Mouse (Mus musculus) intestine, embryonic 14.5 days (tissue): Measurements from ENCODE around the gene Abhd10. TPM values are rescaled to one million over a fixed set of nuclear protein-coding genes. Genes with fewer than 3 reads are reported as not detected.

Experiments
- ATAC-seq: fragments of 200-750 bp; cut with Nextera tagmentation; replicated peaks from 2 replicates; pipeline ENCODE4 v1.8.0; 2017; ENCODE audit warnings: low read depth, moderate number of reproducible peaks, moderate TSS enrichment, moderate library complexity; ENCODE audit not compliant: low FRiP score, low TSS enrichment
- DNase-seq: peaks from one replicate; pipeline ENCODE4 v3.0.0-alpha.2; 2018; ENCODE audit warnings: low spot score
- H3K27ac ChIP-seq: fragments of 300-500 bp; sonication (generic); 2 replicates; pipeline ENCODE4 v1.5.1; 2014; ENCODE audit warnings: low read depth, mild to moderate bottlenecking, control low read depth
- H3K27me3 ChIP-seq: fragments of 300-500 bp; sonication (generic); replicated peaks from 2 replicates; pipeline ENCODE4 v1.6.1; 2014; ENCODE audit warnings: low read length, control low read depth; ENCODE audit not compliant: control insufficient read depth, insufficient read depth
- H3K36me3 ChIP-seq: fragments of 300-500 bp; sonication (generic); 2 replicates; pipeline ENCODE4 v1.6.1; 2014; ENCODE audit warnings: low read length, control low read depth; ENCODE audit not compliant: control insufficient read depth, insufficient read depth
- H3K4me1 ChIP-seq: fragments of 300-500 bp; sonication (generic); replicated peaks from 2 replicates; pipeline ENCODE4 v1.6.1; 2014; ENCODE audit warnings: low read length, control low read depth, mixed read lengths; ENCODE audit not compliant: control insufficient read depth, insufficient read depth
- H3K4me2 ChIP-seq: fragments of 300-500 bp; sonication (generic); 2 replicates; pipeline ENCODE4 v1.6.1; 2014; ENCODE audit warnings: low read length
- H3K4me3 ChIP-seq: fragments of 300-500 bp; sonication (generic); 2 replicates; pipeline ENCODE4 v1.5.1; 2014; ENCODE audit warnings: low read depth, low read length, control low read depth, mixed read lengths
- H3K9ac ChIP-seq: fragments of 300-500 bp; sonication (generic); 2 replicates; pipeline ENCODE4 v1.6.1; 2014; ENCODE audit warnings: mild to moderate bottlenecking, low read length
- H3K9me3 ChIP-seq: fragments of 300-500 bp; sonication (generic); 2 replicates; pipeline ENCODE4 v1.6.1; 2016; ENCODE audit warnings: low read length, control low read depth; ENCODE audit not compliant: control insufficient read depth
- WGBS: fragments of 180-500 bp; shearing (Covaris S2); extraction: QIAGEN DNeasy Blood & Tissue Kit; methylation state at CpG from one replicate; pipeline ENCODE4 v1.1.7; 2014; 5-methylcytosine and 5-hydroxymethylcytosine counted together
- polyA plus RNA-seq: library from polyadenylated mRNA; unstranded; fragments of >200 nt; fragmentation: Nextera tagmentation; extraction: Ambion mirVana; gene quantifications from 2 replicates; pipeline ENCODE4 v1.2.1, GENCODE M21; 2014

Gene Abhd10
- polyA plus RNA-seq, 1 experiment from 2014 or later, result 33.9 TPM

- 40% methylated on average over 9 of the region's 9 CpGs for WGBS
- no peak overlapping the region for H3K4me2 ChIP-seq
- H3K9ac ChIP-seq, result no peak overlapping the region
- H3K4me3 ChIP-seq, result no peak overlapping the region
- H3K36me3 ChIP-seq, result peaks cover 49% of the 10 kb centered on the region
- no peaks in the 10 kb centered on the region for H3K27me3 ChIP-seq
- no peaks in the 10 kb centered on the region for H3K9me3 ChIP-seq
- H3K4me1 ChIP-seq, result no peaks in the 10 kb centered on the region
- no peak overlapping the region for H3K27ac ChIP-seq
- ATAC-seq, result 0 out of 2 replicates have a peak, but pooled peaks have one; percentile 50
- DNase-seq, result no peak
Observed at GRCm38 (mm10) chr16:45756855-45757254, 14.1 kb upstream of the Abhd10 start.

GRCm38 (mm10) chr16:45743591-45744144 is 913 bp upstream of the Abhd10 start:
- ATAC-seq (no peak), DNase-seq (no peak)
- H3K36me3 ChIP-seq, result peaks cover 27% of the 10 kb centered on the region
- peak overlapping the region; percentile 56 for H3K4me2 ChIP-seq
- H3K9me3 ChIP-seq, result no peaks in the 10 kb centered on the region
- H3K4me1 ChIP-seq, result peaks cover 19% of the 10 kb centered on the region
- H3K4me3 ChIP-seq, result no peak overlapping the region
- WGBS, result 52% methylated on average over 4 of the region's 4 CpGs
- H3K9ac ChIP-seq, result no peak overlapping the region
- H3K27me3 ChIP-seq, result no peaks in the 10 kb centered on the region
- H3K27ac ChIP-seq, result peak overlapping the region; percentile 90; the same call in 1 of the 2 replicates

GRCm38 (mm10) chr16:45737880-45738279 is 4.9 kb downstream of the Abhd10 start:
- ATAC-seq (no peak), DNase-seq (no peak)
- no peaks in the 10 kb centered on the region for H3K9me3 ChIP-seq
- H3K4me2 ChIP-seq, result no peak overlapping the region
- 85% methylated on average over 8 of the region's 8 CpGs for WGBS
- no peak overlapping the region for H3K4me3 ChIP-seq
- H3K36me3 ChIP-seq, result peaks cover 50% of the 10 kb centered on the region
- no peaks in the 10 kb centered on the region for H3K27me3 ChIP-seq
- H3K4me1 ChIP-seq, result peaks cover 8% of the 10 kb centered on the region; the same call in 1 of the 2 replicates
- no peak overlapping the region for H3K27ac ChIP-seq
- H3K9ac ChIP-seq, result no peak overlapping the region

GRCm38 (mm10) chr16:45736724-45737123 is 6.0 kb downstream of the Abhd10 start:
- H3K36me3 ChIP-seq, result peaks cover 62% of the 10 kb centered on the region
- H3K4me2 ChIP-seq, result no peak overlapping the region
- H3K9me3 ChIP-seq, result no peaks in the 10 kb centered on the region
- H3K27me3 ChIP-seq, result no peaks in the 10 kb centered on the region
- ATAC-seq (no peak), DNase-seq (no peak)
- H3K4me3 ChIP-seq, result no peak overlapping the region
- H3K4me1 ChIP-seq, result peaks cover 8% of the 10 kb centered on the region; the same call in 1 of the 2 replicates
- no peak overlapping the region for H3K9ac ChIP-seq
- 97% methylated on average over 3 of the region's 3 CpGs for WGBS
- H3K27ac ChIP-seq, result no peak overlapping the region

- H3K9ac ChIP-seq, result no peak overlapping the region
- DNase-seq (no peak), ATAC-seq (no peak)
- H3K27me3 ChIP-seq, result no peaks in the 10 kb centered on the region
- WGBS, result 88% methylated on average over 5 of the region's 5 CpGs
- H3K4me3 ChIP-seq, result no peak overlapping the region
- no peaks in the 10 kb centered on the region for H3K9me3 ChIP-seq
- no peak overlapping the region for H3K4me2 ChIP-seq
- peaks cover 4% of the 10 kb centered on the region; the same call in 1 of the 2 replicates for H3K4me1 ChIP-seq
- H3K36me3 ChIP-seq, result peaks cover 45% of the 10 kb centered on the region
- H3K27ac ChIP-seq, result no peak overlapping the region
Observed at GRCm38 (mm10) chr16:45729163-45729562, 13.6 kb downstream of the Abhd10 start.

GRCm38 (mm10) chr16:45724742-45725102 is 18.0 kb downstream of the Abhd10 start:
- WGBS, result 1% methylated on average over 10 of the region's 10 CpGs
- H3K27me3 ChIP-seq, result no peaks in the 10 kb centered on the region
- peak overlapping the region; percentile 43 for H3K4me3 ChIP-seq
- peaks cover 8% of the 10 kb centered on the region for H3K36me3 ChIP-seq
- H3K4me2 ChIP-seq, result peak overlapping the region; percentile 67
- no peak for DNase-seq
- ATAC-seq, result peak; percentile 40; the same call in 1 of the 2 replicates
- H3K9me3 ChIP-seq, result no peaks in the 10 kb centered on the region
- H3K27ac ChIP-seq, result no peak overlapping the region
- peaks cover 8% of the 10 kb centered on the region; the same call in 1 of the 2 replicates for H3K4me1 ChIP-seq
- H3K9ac ChIP-seq, result peak overlapping the region; percentile 36

- under 1% methylated on average over 30 of the region's 30 CpGs for WGBS
- peak within 1 kb of the TSS; percentile 43 for H3K4me3 ChIP-seq
- H3K27me3 ChIP-seq, result no peaks in the 10 kb centered on the region
- H3K9ac ChIP-seq, result peak within 1 kb of the TSS; percentile 36
- ATAC-seq (peak; percentile 74), DNase-seq (peak; percentile 83)
- 0 out of 2 replicates have a peak within 1 kb of the TSS, but pooled peaks have one; percentile 30 for H3K27ac ChIP-seq
- H3K4me2 ChIP-seq, result peak within 1 kb of the TSS; percentile 67
- H3K4me1 ChIP-seq, result peaks cover 8% of the 10 kb centered on the region; the same call in 1 of the 2 replicates
- peaks cover 6% of the 10 kb centered on the region; the same call in 1 of the 2 replicates for H3K36me3 ChIP-seq
- no peaks in the 10 kb centered on the region for H3K9me3 ChIP-seq
Observed at GRCm38 (mm10) chr16:45724061-45724741, 18.6 kb downstream of the Abhd10 start, which contains the start of gene Tagln3. Gene Tagln3 (minus strand): TSS chr16:45724608.

GRCm38 (mm10) chr16:45723172-45723901 is 19.4 kb downstream of the Abhd10 start:
- 47% methylated on average over 6 of the region's 6 CpGs for WGBS
- ATAC-seq (no peak), DNase-seq (no peak)
- H3K4me1 ChIP-seq, result peaks cover 8% of the 10 kb centered on the region; the same call in 1 of the 2 replicates
- peaks cover 5% of the 10 kb centered on the region for H3K36me3 ChIP-seq
- H3K9ac ChIP-seq, result peak overlapping the region; percentile 36
- no peaks in the 10 kb centered on the region for H3K9me3 ChIP-seq
- H3K27me3 ChIP-seq, result no peaks in the 10 kb centered on the region
- H3K4me3 ChIP-seq, result peak overlapping the region; percentile 43
- H3K27ac ChIP-seq, result no peak overlapping the region
- peak overlapping the region; percentile 67 for H3K4me2 ChIP-seq
